Mouse (Mus musculus): ENCODE results near the gene Kcnc1.
A peak's percentile ranks its signal among the peaks of the same experiment; 100 is the strongest.

Kcnc1 gene

GRCm38 (mm10) chr7:46418102-46418622 lies 21.9 kb downstream of the Kcnc1 start:
- no peak for DNase-seq (ENCODE audit: low read depth in 1 of 2, low spot score in 2 of 2)

- no peak for DNase-seq (ENCODE audit: low read depth in 1 of 2, low spot score in 2 of 2)
Observed at GRCm38 (mm10) chr7:46421535-46421934, 25.2 kb downstream of the Kcnc1 start.

GRCm38 (mm10) chr7:46422052-46422763 lies 25.9 kb downstream of the Kcnc1 start:
- no peak for DNase-seq (ENCODE audit: low read depth in 1 of 2, low spot score in 2 of 2)

GRCm38 (mm10) chr7:46422764-46423412 lies 26.6 kb downstream of the Kcnc1 start:
- peak in 1 of 2 experiments; percentile 6 for DNase-seq (ENCODE audit: low read depth in 1 of 2, low spot score in 2 of 2)

GRCm38 (mm10) chr7:46423951-46424350 lies 27.7 kb downstream of the Kcnc1 start:
- no peak for DNase-seq (ENCODE audit: low read depth in 1 of 2, low spot score in 2 of 2)

- no peak for DNase-seq (ENCODE audit: low read depth in 1 of 2, low spot score in 2 of 2)
Observed at GRCm38 (mm10) chr7:46425012-46425411, 28.7 kb downstream of the Kcnc1 start.

GRCm38 (mm10) chr7:46433874-46434273 lies 37.6 kb downstream of the Kcnc1 start:
- DNase-seq (ENCODE audit: low read depth in 1 of 2, low spot score in 2 of 2): no peak

GRCm38 (mm10) chr7:46435833-46436232 lies 39.5 kb downstream of the Kcnc1 start:
- no peak for DNase-seq (ENCODE audit: low read depth in 1 of 2, low spot score in 2 of 2)

- DNase-seq (ENCODE audit: low read depth in 1 of 2, low spot score in 2 of 2): no peak
Observed at GRCm38 (mm10) chr7:46438537-46439141, 42.3 kb downstream of the Kcnc1 start.

- DNase-seq (ENCODE audit: low read depth in 1 of 2, low spot score in 2 of 2): no peak
Observed at GRCm38 (mm10) chr7:46443163-46443562, 46.9 kb downstream of the Kcnc1 start.

GRCm38 (mm10) chr7:46445896-46446295 lies 49.6 kb downstream of the Kcnc1 start:
- DNase-seq (ENCODE audit: low read depth in 1 of 2, low spot score in 2 of 2): no peak

- DNase-seq (ENCODE audit: low read depth in 1 of 2, low spot score in 2 of 2): no peak
Observed at GRCm38 (mm10) chr7:46447473-46448165, 51.3 kb downstream of the Kcnc1 start.

- DNase-seq (ENCODE audit: low read depth in 1 of 2, low spot score in 2 of 2): no peak
Observed at GRCm38 (mm10) chr7:46448922-46449645, 52.8 kb downstream of the Kcnc1 start.

- DNase-seq (ENCODE audit: low read depth in 1 of 2, low spot score in 2 of 2): no peak
Observed at GRCm38 (mm10) chr7:46453930-46454679, 57.8 kb downstream of the Kcnc1 start.

- no peak for DNase-seq (ENCODE audit: low read depth in 1 of 2, low spot score in 2 of 2)
Observed at GRCm38 (mm10) chr7:46457889-46458288, 61.6 kb downstream of the Kcnc1 start.

- no peak for DNase-seq (ENCODE audit: low read depth in 1 of 2, low spot score in 2 of 2)
Observed at GRCm38 (mm10) chr7:46459200-46459599, 62.9 kb downstream of the Kcnc1 start.

GRCm38 (mm10) chr7:46459605-46460245 lies 63.4 kb downstream of the Kcnc1 start:
- DNase-seq (ENCODE audit: low read depth in 1 of 2, low spot score in 2 of 2): no peak

- DNase-seq (ENCODE audit: low read depth in 1 of 2, low spot score in 2 of 2): no peak
Observed at GRCm38 (mm10) chr7:46462287-46462686, 66.0 kb downstream of the Kcnc1 start.

- DNase-seq (ENCODE audit: low read depth in 1 of 2, low spot score in 2 of 2): no peak
Observed at GRCm38 (mm10) chr7:46463136-46463535, 66.8 kb downstream of the Kcnc1 start.
